Mouse (Mus musculus) liver, postnatal 0 days (tissue): ENCODE measurements around the gene Psme4.

ENCODE experiments used
- CTCF ChIP-seq: sonication (generic); IDR thresholded peaks from 2 replicates; pipeline ENCODE4 v1.5.1; 2016; ENCODE audit warnings: antibody characterized with exemption, low read depth
- EP300 ChIP-seq: IDR thresholded peaks from 2 replicates; pipeline ENCODE4 v1.6.1; 2016; ENCODE audit warnings: antibody characterized with exemption, low read depth, mild to moderate bottlenecking

DNA sequence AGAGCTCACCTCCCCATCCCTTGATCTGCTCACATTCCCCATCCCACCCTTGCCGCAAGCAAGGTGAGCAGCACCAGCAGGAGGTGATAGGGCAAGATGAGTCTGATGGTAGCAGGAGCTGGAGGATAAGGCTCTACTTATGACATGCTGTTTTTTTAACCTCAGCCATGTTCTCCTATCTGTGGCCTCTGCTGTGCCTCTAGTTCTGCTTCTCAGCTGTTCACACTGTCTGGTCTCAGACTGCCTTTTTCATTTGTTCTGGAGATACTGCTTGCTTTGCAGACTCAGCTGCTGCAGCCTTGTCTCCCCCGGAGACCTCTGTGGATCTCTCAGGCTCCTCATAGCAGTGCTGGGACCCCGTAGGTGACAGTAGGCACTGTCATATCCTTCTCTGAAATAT lies 151.8 kb downstream of the Psme4 start:
- TF ChIP-seq CTCF (no peak), EP300 (no peak)
